Mouse (Mus musculus) lung, postnatal 10 days (tissue): ENCODE results near the gene Foxn3.

Experiments
- DNase-seq: peaks from one replicate; pipeline ENCODE4 v3.0.0; 2021

Foxn3 gene

DNA sequence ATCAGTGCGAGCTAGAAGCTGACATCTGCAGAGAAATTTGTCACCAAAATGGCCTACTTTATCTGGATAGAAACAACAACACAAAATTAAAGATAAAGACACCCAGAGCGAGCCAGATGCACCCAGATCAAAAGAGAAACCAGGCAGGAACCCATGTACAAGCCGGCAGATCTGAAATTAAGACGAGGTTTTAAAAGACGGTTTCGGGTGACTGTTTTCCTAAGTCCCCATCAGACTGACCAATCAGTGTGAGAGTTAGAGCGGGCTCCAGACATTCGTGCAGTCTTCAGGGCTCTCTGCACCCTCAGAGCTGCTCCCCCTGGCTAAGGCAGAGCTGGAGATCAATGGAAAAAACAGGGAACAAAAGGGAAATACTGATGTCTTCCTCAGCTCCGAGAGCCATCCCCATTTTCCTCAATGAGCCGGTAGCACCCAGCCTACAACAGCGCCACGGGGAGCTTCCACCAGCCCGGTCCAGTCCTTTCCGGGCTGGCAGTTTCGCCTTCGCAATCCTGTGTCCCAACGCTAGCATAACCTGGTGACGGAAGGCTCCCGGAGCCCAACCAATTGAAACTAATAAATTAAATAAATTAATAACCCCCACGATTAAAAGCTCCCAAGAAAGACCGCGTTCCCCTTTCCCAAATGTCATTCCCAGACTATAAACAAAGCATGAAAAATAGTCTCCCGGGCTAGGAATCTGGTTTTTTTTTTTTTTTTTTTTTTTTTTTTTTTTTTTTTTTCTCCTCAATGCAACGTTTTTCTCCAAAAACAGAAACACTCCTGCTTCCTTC lies 1.1 kb downstream of the Foxn3 start:
- peak; percentile 74 for DNase-seq

DNA sequence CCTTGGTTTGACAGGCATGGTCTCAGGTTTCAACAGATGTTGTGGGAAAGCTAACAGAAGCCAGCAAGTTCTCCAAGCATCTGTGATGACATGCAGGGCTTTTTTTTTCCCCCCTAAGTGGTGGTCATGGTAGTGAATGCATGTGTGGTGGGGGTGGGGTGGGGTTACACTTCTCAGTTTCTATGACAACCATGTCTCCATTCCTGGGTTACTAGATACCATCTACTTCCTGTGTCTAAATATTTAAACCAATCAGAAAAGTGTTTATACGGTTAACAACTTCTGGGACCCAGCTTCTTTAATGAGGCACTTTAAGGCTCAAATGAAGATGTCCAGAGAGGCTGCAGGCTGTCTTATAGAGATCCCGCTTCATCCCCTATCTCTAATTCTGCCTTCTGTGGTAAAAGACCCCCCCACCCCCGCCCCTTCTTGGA lies 2.0 kb downstream of the Foxn3 start:
- DNase-seq: peak; percentile 39

DNA sequence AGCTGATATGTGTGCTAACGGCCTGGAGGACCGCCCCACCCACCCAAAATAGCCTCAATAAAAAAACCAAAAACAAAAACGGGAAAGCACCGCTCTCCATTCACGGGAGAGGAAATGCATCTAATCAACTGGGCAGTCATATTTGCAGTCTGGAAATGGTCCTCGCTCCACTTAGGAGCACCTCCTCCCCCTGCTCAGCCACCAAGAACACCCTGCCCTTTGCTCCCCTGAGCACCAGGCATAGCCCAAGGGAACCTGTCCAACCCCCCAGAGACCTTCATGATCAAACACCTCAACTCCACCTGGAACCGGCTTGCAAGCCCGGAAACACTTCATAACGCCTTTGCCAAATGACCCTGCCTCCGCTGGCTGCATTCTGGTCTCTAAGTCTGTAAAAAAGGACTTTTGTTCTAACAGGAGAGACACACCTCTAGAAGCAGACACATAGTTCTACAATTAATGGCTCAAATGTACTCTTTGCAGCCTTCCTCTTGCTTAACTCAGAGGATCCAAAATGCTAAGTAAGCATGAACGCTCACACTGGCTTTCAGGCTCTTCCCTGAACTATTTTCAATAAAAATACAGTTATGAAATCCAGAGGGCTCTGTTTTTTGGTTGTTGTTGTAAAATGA lies 2.6 kb downstream of the Foxn3 start:
- no peak for DNase-seq

DNA sequence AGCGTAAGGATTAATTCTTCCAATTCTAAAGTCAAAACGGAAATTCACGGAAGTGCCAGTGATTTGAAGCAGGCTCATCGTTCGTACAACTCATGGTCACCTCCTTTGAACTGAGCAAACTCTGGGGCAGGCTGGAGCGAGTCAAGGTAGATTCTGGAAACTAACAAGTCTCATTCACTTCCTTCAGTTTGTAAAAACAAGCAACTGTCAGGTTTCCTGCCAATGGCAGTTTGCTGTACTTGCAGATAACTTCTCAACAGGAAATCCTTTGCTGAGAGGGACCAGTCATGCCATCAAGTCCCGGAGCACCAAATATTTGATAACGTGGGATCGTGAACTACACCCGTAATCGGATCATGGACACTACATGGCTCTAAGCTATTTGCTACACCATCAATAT lies 3.9 kb downstream of the Foxn3 start:
- no peak for DNase-seq

- no peak for DNase-seq
Observed at GRCm38 (mm10) chr12:99558476-99558875, 4.9 kb downstream of the Foxn3 start.

DNA sequence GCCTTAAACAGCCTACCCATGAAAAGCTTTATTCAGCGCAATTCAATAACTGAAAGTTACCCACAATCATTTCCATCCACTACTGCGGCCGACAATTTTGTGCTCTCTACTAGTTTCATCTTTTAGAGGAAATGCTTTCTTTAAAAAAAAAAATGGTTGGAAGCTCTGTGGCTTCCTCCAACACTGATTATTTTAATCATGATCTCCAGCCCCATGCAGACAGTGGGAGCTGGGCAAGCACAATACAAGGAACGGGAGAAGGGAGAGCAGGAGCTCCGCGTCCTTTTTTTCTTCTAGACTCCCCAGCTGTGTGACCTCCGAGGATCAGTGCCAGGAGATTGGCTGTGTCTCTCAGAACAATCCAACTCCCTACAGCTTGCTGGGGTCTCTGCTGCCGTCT lies 5.9 kb downstream of the Foxn3 start:
- no peak for DNase-seq

DNA sequence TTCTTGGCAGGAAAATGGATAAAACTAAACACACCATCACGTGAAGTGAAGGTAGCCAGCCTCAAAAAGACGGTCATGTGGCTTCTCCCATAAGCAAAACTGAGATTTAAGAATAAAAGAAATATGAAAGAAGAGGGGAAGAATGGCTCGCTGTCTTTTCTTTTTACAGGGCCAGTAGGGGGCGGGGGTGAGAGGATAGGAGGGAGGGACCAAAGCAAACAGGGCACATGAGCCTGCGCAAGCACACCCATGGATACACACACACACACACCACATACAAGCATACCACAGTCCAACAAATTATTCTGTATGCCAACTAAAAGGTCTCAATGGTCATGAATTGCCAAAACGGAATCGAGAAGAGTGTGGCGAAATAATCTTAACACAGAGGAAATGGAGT lies 12.8 kb downstream of the Foxn3 start:
- DNase-seq: no peak

GRCm38 (mm10) chr12:99549811-99550210 lies 13.6 kb downstream of the Foxn3 start:
- DNase-seq: no peak

GRCm38 (mm10) chr12:99548419-99548818 lies 15.0 kb downstream of the Foxn3 start:
- no peak for DNase-seq

- no peak for DNase-seq
Observed at GRCm38 (mm10) chr12:99547295-99547694, 16.1 kb downstream of the Foxn3 start.

DNA sequence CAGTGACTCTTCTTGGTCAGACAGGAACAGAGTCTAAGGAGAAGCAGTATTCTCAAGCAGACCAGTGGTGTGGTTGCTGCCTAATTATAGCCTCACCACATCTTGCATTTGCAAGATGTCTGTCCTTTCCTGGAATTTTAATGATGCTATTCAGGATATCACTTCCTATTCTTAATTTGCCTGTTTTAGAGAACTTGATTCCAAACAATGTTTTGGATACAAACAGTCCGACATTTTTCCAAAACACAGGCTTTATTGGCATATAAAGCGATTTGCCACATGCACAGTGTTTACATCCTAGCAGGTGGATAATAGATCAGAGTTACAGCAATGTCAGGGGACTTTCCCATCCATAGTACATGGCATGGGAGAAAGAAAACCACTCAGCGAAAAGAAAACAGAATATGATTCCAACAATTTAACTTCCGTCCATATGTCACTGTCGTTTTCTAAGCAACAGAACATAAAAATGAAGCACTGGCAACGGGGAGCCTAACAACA lies 18.1 kb downstream of the Foxn3 start:
- DNase-seq: no peak

DNA sequence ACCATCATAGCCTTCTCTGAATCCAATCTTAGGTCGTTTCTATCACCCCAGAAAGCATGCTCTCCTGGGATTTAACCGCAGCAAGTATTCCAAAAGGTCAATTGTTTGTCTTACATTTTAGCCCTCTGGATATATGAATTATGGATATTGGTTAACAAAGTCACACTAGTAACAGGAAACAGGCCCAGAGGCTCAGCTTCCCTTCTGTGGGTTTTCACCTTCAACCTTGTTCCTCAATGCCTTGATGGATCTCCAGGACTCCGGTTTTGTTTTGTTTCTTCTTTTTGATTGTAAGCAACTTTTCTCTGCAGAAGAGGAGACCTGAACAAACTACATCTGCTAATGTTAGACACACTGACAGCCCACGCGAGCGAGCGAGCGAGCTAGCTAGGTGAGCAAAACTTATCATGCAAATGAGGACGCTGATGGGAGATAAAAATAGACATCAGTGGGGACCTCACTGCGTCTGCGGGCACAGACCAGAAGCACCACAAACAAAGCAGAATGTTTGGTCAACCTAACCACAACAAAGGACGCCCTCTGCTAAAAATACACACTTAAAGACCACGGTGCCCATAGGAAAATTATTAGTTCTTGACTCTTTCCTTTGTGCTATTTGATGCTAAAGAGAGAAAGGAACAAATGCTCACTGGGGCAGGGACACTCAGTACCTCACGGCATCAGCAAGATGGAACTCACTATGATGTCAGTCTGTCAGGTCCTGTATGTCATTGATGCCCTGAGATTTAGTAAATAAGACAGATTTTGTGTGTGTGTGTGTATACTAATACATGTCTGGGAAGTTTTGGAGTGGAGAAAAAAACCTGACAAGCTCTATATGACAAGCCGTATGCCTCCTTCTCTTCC lies 18.9 kb downstream of the Foxn3 start:
- DNase-seq: no peak

- DNase-seq: no peak
Observed at GRCm38 (mm10) chr12:99543421-99544195, 19.8 kb downstream of the Foxn3 start.

- DNase-seq: no peak
Observed at GRCm38 (mm10) chr12:99540201-99540600, 23.2 kb downstream of the Foxn3 start.

GRCm38 (mm10) chr12:99537316-99537715 lies 26.1 kb downstream of the Foxn3 start:
- no peak for DNase-seq

GRCm38 (mm10) chr12:99536426-99536825 lies 27.0 kb downstream of the Foxn3 start:
- DNase-seq: no peak

- no peak for DNase-seq
Observed at GRCm38 (mm10) chr12:99532342-99532741, 31.0 kb downstream of the Foxn3 start.

- peak; percentile 54 for DNase-seq
Observed at GRCm38 (mm10) chr12:99529687-99530411, 33.5 kb downstream of the Foxn3 start.

GRCm38 (mm10) chr12:99528958-99529357 lies 34.4 kb downstream of the Foxn3 start:
- DNase-seq: no peak

DNA sequence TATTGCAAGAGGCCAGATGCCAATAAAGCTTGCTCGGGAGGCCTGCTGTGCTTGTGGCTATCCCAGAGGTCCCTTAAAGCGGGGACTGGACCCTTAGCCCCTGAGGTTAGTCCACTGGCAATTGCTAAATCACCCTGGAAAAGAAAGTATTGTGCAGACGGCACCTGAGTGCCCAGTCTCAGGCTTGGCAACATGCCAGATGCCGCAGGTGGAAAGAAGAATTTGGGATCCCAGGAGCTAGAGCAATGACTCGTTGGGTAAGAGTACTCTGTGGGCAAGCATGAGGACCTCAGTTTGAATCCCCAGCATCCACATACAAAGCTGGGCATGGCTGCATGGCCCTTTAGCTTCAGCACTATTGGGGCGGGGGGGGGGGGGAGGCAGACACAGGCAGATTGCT lies 35.9 kb downstream of the Foxn3 start:
- no peak for DNase-seq

DNA sequence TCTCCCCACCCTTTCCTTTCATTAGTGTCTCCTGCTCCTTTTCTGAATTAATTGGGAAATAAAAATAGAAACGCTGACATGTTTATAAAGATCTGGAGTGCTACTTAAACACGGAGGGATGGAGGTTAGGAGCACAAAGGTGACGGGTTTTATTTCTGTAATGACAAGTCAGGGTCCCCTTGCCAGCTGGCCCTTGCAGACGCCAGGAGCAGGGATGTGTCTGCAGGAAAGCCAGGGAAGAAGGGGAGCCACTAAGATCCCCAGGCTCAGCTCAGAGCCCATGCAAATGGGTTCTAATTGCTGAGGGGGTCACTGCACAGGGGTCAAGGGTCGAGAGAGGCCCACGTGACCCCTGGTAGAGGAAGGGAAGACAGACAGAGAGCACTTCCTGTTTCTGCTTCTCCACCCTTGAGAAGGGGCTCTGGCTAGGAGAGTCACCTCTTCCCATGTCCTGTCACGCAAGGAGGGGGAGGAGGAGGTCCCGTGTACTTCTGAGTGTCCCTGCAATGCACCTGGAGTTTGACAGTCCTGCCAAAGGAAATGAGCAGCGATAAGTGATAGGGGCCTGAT lies 36.7 kb downstream of the Foxn3 start:
- DNase-seq: no peak

DNA sequence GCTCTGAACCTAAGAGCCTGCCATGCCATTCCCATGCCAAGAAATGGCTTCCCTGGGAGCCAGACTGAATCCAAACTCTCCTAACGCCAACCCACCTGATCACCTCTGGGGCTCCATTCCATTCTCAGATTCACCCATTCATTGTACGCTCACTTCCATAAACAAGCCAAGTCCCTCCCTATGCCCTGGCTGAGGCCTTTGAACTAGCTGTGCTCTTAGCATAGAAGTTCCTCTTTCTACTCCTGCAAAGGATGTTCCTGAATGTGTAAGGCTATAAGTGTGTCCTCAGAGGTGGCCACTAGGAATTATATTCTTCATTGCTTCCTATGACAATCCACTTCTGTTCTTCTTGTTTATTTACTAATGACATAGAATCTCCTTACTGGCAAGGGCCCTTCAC lies 40.5 kb downstream of the Foxn3 start:
- DNase-seq: no peak
